Mouse (Mus musculus) ES-E14 (cell line): ENCODE results near the gene Cwc22. TPM values are rescaled to one million over a fixed set of nuclear protein-coding genes. Genes with fewer than 3 reads are reported as not detected.

Experiments used
- DNase-seq: peaks from one replicate; pipeline ENCODE4 v3.0.0-alpha.2; 2013; ENCODE audit warnings: low read depth, low spot score
- H3K27ac ChIP-seq: 2 replicates; pipeline ENCODE4 v1.5.1; 2012; ENCODE audit warnings: low read depth, mild to moderate bottlenecking, low read length, moderate library complexity, mixed read lengths; ENCODE audit not compliant: poor library complexity, insufficient read depth, severe bottlenecking
- H3K36me3 ChIP-seq: 2 replicates; pipeline ENCODE4 v1.6.1; 2012; ENCODE audit warnings: mild to moderate bottlenecking, low read length, moderate library complexity, mixed read lengths; ENCODE audit not compliant: control insufficient read depth, poor library complexity, insufficient read depth, severe bottlenecking
- H3K4me1 ChIP-seq, 2 experiments: fragments of 150-350 bp in 1 of 2; sonication (generic) in 1 of 2; 2 replicates each; pipeline ENCODE4 v1.6.1; 2012; ENCODE audit warnings: low read length in 2 of 2, mild to moderate bottlenecking in 1 of 2, mixed read lengths in 1 of 2; ENCODE audit not compliant: control insufficient read depth in 2 of 2, insufficient read depth in 2 of 2, poor library complexity in 1 of 2
- H3K4me3 ChIP-seq, 2 experiments: fragments of 150-350 bp in 1 of 2; sonication (generic) in 1 of 2; 2 replicates each; pipeline ENCODE4 v1.5.1; 2012; ENCODE audit warnings: low read length in 2 of 2, low read depth in 1 of 2, mild to moderate bottlenecking in 1 of 2, mixed read lengths in 1 of 2; ENCODE audit not compliant: insufficient read depth in 1 of 2, poor library complexity in 1 of 2, severe bottlenecking in 1 of 2
- H3K9ac ChIP-seq: 2 replicates; pipeline ENCODE4 v1.6.1; 2012; ENCODE audit warnings: low read depth, mild to moderate bottlenecking, low read length, mixed read lengths; ENCODE audit not compliant: poor library complexity, insufficient read depth, severe bottlenecking
- H3K9me3 ChIP-seq: fragments of 150-350 bp; sonication (generic); 2 replicates; pipeline ENCODE4 v1.6.1; 2012; ENCODE audit warnings: low read depth, mild to moderate bottlenecking, low read length; ENCODE audit not compliant: control insufficient read depth, insufficient read depth
- CHD2 ChIP-seq: IDR thresholded peaks from 2 replicates; pipeline ENCODE4 v1.6.1; 2014; ENCODE audit warnings: mild to moderate bottlenecking, low read depth, low read length, inconsistent platforms
- HCFC1 ChIP-seq: IDR thresholded peaks from 2 replicates; pipeline ENCODE4 v1.6.1; 2012; ENCODE audit warnings: low read length, inconsistent platforms, borderline replicate concordance; ENCODE audit not compliant: insufficient read depth
- MAFK ChIP-seq: IDR thresholded peaks from 2 replicates; pipeline ENCODE4 v1.6.1; 2014; ENCODE audit warnings: mild to moderate bottlenecking, low read depth, low read length, inconsistent platforms; ENCODE audit not compliant: insufficient read depth
- ZC3H11A ChIP-seq: IDR thresholded peaks from 2 replicates; pipeline ENCODE4 v1.6.1; 2012; ENCODE audit warnings: low read depth, mild to moderate bottlenecking, inconsistent platforms, low read length, borderline replicate concordance
- ZNF384 ChIP-seq: IDR thresholded peaks from 2 replicates; pipeline ENCODE4 v1.6.1; 2012; ENCODE audit warnings: low read depth, low read length, inconsistent platforms
- in situ Hi-C, 2 experiments: fragments of 600-800 bp; cut with MboI; formaldehyde crosslinking; loops; one replicate each; pipeline ENCODE4 v1.15.1; 2025; ENCODE audit warnings: low sequenced_read_pairs in 2 of 2, inconsistent platforms in 1 of 2; ENCODE audit not compliant: unreplicated experiment in 2 of 2
- total RNA-seq: library from RNA; depleted of rRNA; stranded (reverse); fragments of 300-350 nt; gene quantifications from 2 replicates; pipeline ENCODE4 v1.2.3, GENCODE M21; 2012

Cwc22 gene
- total RNA-seq, 1 experiment = 57.7 TPM

DNA sequence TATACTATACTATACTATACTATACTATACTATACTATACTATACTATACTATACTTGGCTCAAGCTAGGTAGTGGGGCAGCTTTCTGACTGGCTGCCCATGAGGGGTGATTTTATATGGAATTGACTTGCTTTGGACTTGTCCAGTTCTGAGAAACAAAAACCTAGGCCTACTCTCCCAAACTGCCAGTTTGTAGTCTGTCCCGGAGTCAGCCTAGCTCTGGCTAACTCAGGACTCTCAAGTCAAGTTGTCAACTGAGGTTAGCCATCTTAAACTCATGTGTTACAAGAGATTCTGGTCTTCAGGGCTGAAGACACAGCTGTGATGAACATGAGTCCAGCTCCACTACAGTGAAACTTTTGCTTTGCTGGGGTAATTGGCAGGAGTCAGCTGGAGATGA, 3.3 kb upstream of the Cwc22 start:
- no peak for DNase-seq
- no peaks in the 10 kb centered on the region for H3K9me3 ChIP-seq
- no peak overlapping the region for H3K9ac ChIP-seq
- no peak overlapping the region for H3K4me3 ChIP-seq
- TF ChIP-seq CHD2 (no peak), ZC3H11A (no peak), HCFC1 (no peak), ZNF384 (no peak), MAFK (no peak)
- H3K36me3 ChIP-seq = no peaks in the 10 kb centered on the region
- H3K4me1 ChIP-seq = no peaks in the 10 kb centered on the region
- in situ Hi-C loops = no loop called here
- H3K27ac ChIP-seq = no peak overlapping the region

DNA sequence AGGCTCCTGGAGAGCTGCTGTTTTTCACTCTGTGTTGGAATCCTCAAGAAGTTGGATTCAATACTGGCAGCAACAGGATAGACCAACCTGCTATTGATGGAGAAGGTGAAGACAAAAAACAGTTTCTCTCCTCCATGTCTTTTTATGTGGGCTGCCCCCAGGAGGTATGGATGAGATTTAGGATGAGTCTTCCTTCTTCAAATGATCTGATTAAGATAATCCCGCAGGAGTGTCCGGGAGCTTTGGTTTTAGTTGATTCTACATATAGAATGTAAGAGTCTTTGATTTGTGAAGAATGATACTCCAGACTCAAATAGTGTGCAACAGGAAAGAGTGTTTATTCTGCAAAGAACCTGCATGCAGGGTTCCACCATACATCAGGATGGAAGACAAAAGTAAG, 2.7 kb upstream of the Cwc22 start:
- in situ Hi-C loops = no loop called here
- H3K9me3 ChIP-seq = no peaks in the 10 kb centered on the region
- no peak overlapping the region for H3K27ac ChIP-seq
- H3K4me1 ChIP-seq = no peaks in the 10 kb centered on the region
- no peak for TF ChIP-seq CHD2
- H3K4me3 ChIP-seq = no peak overlapping the region
- no peak overlapping the region for H3K9ac ChIP-seq
- no peak for DNase-seq
- no peaks in the 10 kb centered on the region for H3K36me3 ChIP-seq

DNA sequence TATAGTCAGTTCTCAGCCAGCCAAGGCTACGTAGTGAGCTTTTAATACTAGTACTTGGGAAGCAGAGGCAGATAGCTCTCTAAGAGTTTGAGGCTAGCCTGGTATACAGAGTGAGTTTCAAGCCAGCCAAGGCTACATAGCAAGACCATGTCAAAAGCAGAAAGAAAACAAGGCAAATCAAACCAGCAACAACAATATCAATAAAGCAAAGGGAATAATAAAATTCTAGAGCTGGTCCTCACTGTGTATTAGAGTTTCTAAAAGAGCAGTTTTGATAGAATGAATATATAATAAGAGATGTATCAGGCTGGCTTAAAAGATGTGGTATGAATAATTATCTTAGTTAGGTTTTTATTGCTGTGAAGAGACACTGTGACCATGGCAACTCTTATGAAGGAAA, 2.0 kb upstream of the Cwc22 start:
- H3K9ac ChIP-seq = no peak overlapping the region
- H3K4me3 ChIP-seq = no peak overlapping the region
- no peaks in the 10 kb centered on the region for H3K9me3 ChIP-seq
- in situ Hi-C loops = no loop called here
- H3K27ac ChIP-seq = no peak overlapping the region
- TF ChIP-seq ZNF384 (no peak), ZC3H11A (no peak), CHD2 (no peak), HCFC1 (no peak), MAFK (no peak)
- no peak for DNase-seq
- H3K36me3 ChIP-seq = no peaks in the 10 kb centered on the region
- H3K4me1 ChIP-seq = no peaks in the 10 kb centered on the region

DNA sequence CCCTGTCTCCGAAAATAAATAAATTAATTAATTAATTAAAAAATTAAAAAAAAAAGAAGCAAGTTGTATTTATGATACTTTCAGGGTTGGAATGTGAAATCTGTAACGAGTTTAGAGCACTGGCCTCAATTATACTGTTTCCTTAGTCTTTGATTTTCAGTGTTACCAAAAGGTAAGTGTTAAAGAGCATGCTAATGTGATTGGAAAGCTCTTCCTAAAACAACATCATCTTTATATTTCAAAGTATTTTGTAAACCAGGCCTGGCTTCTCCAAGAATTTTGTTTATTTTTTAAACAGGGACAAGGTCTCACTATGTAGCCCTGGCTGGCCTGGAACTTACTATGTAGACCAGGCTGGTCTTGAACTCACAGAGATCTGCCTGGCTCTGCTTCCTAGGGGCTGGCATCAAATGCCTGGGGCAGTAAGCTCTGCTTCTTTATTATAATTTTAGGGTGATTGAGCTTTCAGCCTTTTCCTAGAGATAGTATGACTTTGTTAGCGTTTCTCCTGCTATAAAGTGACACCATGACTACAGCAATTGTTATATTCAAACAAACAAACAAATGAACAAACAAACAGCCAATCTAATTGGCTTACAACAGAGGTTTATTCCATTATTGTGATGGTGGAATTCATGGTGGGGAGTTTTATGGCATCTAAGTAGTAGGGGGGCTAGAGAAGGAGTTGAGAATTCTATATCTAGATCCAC, 1.1 kb upstream of the Cwc22 start:
- in situ Hi-C loops = no loop called here
- Histone ChIP-seq H3K9me3 (no peaks in the 10 kb centered on the region), H3K27ac (no peak overlapping the region)

More for the DNA sequence above, 1.1 kb upstream of the Cwc22 start:
- H3K9ac ChIP-seq = no peak overlapping the region
- no peak for TF ChIP-seq HCFC1
- no peak for TF ChIP-seq CHD2
- TF ChIP-seq MAFK = no peak
- no peak for TF ChIP-seq ZC3H11A
- no peak for TF ChIP-seq ZNF384
- no peaks in the 10 kb centered on the region for H3K4me1 ChIP-seq
- no peak overlapping the region for H3K4me3 ChIP-seq
- no peaks in the 10 kb centered on the region for H3K36me3 ChIP-seq
- DNase-seq = no peak
